Mouse (Mus musculus): ENCODE results near the gene Ank.

Gene Ank

DNA sequence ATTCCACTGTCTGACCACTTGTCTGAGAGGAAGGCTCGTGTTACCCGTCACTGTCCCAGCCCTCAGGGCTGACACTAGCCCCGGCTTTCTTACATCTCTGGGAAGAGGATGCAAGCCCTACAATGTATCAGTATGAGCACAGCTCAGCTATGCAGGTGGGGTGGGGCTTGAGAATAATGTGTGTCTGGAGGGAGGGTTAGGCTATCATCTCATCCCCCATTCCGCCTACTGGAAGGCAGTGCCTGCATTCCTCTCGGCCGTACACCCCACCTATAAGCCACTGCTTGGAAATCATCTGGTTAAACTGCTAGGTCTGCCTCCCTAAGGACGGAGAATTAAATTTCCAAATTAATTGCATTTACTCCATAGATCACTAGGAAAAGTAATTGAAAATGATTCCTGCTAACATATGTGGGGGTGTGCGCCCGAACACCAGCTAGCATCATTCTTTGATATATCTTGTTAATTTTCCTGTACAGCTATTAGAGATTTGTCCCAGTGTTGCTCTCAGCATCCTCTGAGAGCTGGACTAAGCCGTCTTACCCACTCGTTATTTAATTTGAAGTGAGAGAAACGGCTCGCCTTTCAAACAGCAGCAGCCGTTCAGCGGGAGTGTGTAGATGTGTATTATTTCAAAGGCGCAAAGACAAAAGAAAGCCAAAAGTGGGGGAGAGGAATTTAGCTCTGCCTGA is 92.1 kb downstream of the Ank start:
- Histone ChIP-seq H3K4me1 (replicated peaks; ENCODE audit: low read depth, low read length) (peaks cover 5% of the 10 kb centered on the region), H3K27me3 (ENCODE audit: insufficient read depth, low read length) (no peaks in the 10 kb centered on the region), H3K9me3 (ENCODE audit: low read length) (no peaks in the 10 kb centered on the region), H3K4me3 (replicated peaks; ENCODE audit: low read length) (no peak overlapping the region), H3K36me3 (ENCODE audit: insufficient read depth, low read length) (peaks cover 4% of the 10 kb centered on the region; the same call in 1 of the 2 replicates)
- TF ChIP-seq NANOG (IDR thresholded peaks at IDR 0.05; ENCODE audit: borderline replicate concordance, low read length): no peak
- no peak for TF ChIP-seq POU5F1 (IDR thresholded peaks at IDR 0.05; ENCODE audit: borderline replicate concordance, low read length)
- TF ChIP-seq CTCF (conservative IDR thresholded peaks at IDR 0.05; ENCODE audit: low read length): no peak

DNA sequence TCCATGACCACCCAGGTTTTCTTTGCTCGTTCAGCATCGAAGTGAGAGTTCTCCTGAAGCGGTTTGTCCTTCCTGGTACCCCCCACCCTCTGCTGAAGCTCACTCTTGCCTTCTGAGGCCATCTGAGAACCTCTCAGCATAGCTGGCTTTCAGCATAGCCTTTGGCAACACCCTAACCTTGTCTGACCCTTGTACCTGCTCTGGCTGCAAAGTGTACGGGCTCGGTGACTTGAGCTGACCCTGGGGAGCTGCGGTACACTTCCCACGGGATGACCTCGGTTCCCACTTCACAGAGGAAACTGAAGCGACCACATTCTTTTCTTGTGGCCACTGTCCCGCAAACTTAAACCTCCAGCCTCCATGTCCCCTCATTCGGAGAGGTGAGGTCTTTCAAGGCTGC is 93.8 kb downstream of the Ank start:
- Histone ChIP-seq H3K4me1 (replicated peaks; ENCODE audit: low read depth, low read length) (peaks cover 5% of the 10 kb centered on the region), H3K27me3 (ENCODE audit: insufficient read depth, low read length) (no peaks in the 10 kb centered on the region), H3K9me3 (ENCODE audit: low read length) (no peaks in the 10 kb centered on the region), H3K4me3 (replicated peaks; ENCODE audit: low read length) (no peak overlapping the region), H3K36me3 (ENCODE audit: insufficient read depth, low read length) (peaks cover 4% of the 10 kb centered on the region; the same call in 1 of the 2 replicates)
- TF ChIP-seq POU5F1 (IDR thresholded peaks at IDR 0.05; ENCODE audit: borderline replicate concordance, low read length) (no peak), NANOG (IDR thresholded peaks at IDR 0.05; ENCODE audit: borderline replicate concordance, low read length) (no peak), CTCF (conservative IDR thresholded peaks at IDR 0.05; ENCODE audit: low read length) (no peak)

DNA sequence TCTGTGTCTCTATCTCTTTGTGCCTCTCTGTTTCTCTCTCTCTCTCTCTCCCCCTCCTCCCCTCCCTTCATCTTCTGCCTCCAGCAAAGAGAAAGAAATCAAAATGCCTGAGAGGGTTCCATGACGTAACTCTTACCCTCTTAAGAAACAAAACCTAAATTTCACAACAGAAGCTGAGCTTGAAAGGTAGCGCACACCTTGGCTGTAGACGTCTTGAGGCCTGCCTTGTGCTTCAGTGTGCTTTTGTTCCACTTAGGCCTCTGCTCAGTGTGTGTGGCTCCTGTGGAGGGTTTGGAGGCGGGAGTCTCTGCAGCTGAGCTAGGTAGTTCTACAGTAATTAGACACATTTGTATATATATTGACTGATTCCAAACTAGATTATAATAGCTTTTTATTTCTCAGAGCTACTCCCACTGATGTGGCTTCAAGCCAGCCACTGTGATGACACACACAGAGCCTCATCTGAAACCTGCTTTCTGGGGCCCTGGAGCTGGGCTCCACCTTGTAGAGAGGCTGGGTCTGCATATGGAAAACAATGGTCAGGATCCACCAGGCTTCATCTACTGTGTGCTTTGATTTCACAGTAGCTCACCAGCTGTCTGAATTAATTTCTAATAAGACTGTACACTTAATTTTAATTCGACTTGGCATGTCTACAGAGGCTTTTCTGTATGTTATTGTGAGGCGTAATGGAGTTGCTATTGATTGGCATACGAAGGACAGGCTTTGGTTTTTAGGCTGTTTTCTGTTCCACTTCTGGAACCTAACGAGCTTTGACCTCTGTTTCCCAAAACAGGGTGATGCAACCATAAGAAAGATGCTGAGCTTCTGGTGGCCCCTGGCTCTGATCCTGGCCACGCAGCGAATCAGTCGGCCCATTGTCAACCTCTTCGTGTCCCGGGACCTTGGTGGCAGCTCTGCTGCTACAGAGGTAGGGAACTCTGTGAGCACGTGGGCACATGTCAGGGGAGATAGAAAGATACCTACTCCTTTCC is 97.9 kb downstream of the Ank start:
- no peak overlapping the region for H3K4me3 ChIP-seq (replicated peaks; ENCODE audit: low read length)
- peaks cover 4% of the 10 kb centered on the region; the same call in 1 of the 2 replicates for H3K9me3 ChIP-seq (ENCODE audit: low read length)
- TF ChIP-seq NANOG (IDR thresholded peaks at IDR 0.05; ENCODE audit: borderline replicate concordance, low read length) (no peak), POU5F1 (IDR thresholded peaks at IDR 0.05; ENCODE audit: borderline replicate concordance, low read length) (no peak), CTCF (conservative IDR thresholded peaks at IDR 0.05; ENCODE audit: low read length) (no peak)
- H3K36me3 ChIP-seq (ENCODE audit: insufficient read depth, low read length): 0 out of 2 replicates have a peak, but pooled peaks cover 8% of the 10 kb centered on the region
- no peaks in the 10 kb centered on the region for H3K4me1 ChIP-seq (replicated peaks; ENCODE audit: low read depth, low read length)
- H3K27me3 ChIP-seq (ENCODE audit: insufficient read depth, low read length): no peaks in the 10 kb centered on the region

DNA sequence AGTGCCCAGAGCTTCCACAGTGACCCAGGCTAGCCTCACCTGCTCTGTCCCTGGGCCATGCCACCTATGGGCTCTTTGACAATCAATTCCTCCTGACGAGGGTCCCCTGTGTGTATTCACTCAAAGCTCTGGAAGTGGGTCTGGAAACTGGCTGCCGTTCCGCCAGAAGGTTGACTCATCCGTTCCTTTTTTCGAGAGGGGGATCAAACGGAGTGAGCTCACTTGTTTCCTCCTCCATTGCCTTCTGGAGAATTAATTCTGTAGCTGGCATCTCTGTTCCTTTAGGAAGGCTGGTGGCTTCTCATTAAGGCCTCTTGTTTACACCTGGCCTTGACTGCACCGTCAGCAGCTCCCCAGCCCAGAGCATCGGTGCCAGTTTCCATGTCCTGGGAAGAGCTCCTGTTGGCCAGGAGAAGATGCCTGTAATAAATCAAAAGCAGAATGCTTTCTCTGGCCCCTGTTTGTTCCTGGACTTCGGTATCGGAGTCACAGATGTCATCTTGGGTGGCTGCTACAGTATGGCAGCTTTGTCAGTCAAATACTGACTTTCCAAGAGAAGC is 99.2 kb downstream of the Ank start:
- Histone ChIP-seq H3K4me3 (replicated peaks; ENCODE audit: low read length) (no peak overlapping the region), H3K27me3 (ENCODE audit: insufficient read depth, low read length) (no peaks in the 10 kb centered on the region), H3K9me3 (ENCODE audit: low read length) (peaks cover 4% of the 10 kb centered on the region; the same call in 1 of the 2 replicates), H3K4me1 (replicated peaks; ENCODE audit: low read depth, low read length) (0 out of 2 replicates have a peak, but pooled peaks cover 4% of the 10 kb centered on the region), H3K36me3 (ENCODE audit: insufficient read depth, low read length) (0 out of 2 replicates have a peak, but pooled peaks cover 8% of the 10 kb centered on the region)
- TF ChIP-seq CTCF (conservative IDR thresholded peaks at IDR 0.05; ENCODE audit: low read length) (no peak), POU5F1 (IDR thresholded peaks at IDR 0.05; ENCODE audit: borderline replicate concordance, low read length) (no peak), NANOG (IDR thresholded peaks at IDR 0.05; ENCODE audit: borderline replicate concordance, low read length) (no peak)

DNA sequence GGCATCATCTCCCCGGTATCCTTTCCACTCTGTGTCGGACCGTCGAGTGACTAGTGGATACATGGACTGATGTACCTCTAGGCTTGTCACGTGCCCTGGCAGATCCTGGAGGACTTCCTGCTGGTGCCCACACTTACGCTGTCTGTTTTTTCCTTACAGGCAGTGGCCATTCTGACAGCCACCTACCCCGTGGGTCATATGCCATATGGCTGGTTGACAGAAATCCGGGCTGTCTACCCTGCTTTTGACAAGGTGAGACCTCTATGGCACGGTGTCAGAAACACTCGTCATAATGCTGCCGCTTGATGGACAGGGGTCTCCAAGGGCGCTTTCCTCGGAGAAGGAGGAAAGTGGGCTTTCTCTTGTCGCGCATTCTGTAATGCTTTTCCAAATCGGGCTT is 100.9 kb downstream of the Ank start:
- Histone ChIP-seq H3K4me3 (replicated peaks; ENCODE audit: low read length) (no peak overlapping the region), H3K9me3 (ENCODE audit: low read length) (peaks cover 4% of the 10 kb centered on the region; the same call in 1 of the 2 replicates), H3K36me3 (ENCODE audit: insufficient read depth, low read length) (0 out of 2 replicates have a peak, but pooled peaks cover 8% of the 10 kb centered on the region), H3K27me3 (ENCODE audit: insufficient read depth, low read length) (no peaks in the 10 kb centered on the region), H3K4me1 (replicated peaks; ENCODE audit: low read depth, low read length) (0 out of 2 replicates have a peak, but pooled peaks cover 10% of the 10 kb centered on the region)
- TF ChIP-seq POU5F1 (IDR thresholded peaks at IDR 0.05; ENCODE audit: borderline replicate concordance, low read length) (no peak), CTCF (conservative IDR thresholded peaks at IDR 0.05; ENCODE audit: low read length) (no peak), NANOG (IDR thresholded peaks at IDR 0.05; ENCODE audit: borderline replicate concordance, low read length) (no peak)

DNA sequence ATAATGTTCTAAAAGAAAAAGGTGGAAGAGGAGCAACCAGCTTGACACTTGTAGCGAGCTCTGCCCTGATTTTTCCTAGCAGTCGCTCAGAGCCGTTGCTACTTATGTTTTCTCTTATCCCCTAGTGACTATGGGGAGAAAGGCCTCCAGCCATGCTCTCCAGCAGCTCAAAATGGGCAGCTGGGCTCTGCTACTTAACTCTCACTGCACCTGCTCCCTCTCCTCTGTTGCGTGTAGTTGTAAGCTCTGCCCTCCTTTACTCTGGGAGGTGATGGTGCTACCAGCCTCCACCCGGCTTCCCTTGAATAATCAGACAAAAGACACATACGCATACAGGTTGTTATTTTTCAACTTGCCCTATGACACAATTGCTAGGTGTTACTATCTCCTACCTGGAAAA is 101.9 kb downstream of the Ank start:
- H3K4me3 ChIP-seq (replicated peaks; ENCODE audit: low read length): no peak overlapping the region
- TF ChIP-seq POU5F1 (IDR thresholded peaks at IDR 0.05; ENCODE audit: borderline replicate concordance, low read length) (no peak), NANOG (IDR thresholded peaks at IDR 0.05; ENCODE audit: borderline replicate concordance, low read length) (no peak), CTCF (conservative IDR thresholded peaks at IDR 0.05; ENCODE audit: low read length) (no peak)
- peaks cover 4% of the 10 kb centered on the region; the same call in 1 of the 2 replicates for H3K9me3 ChIP-seq (ENCODE audit: low read length)
- no peaks in the 10 kb centered on the region for H3K27me3 ChIP-seq (ENCODE audit: insufficient read depth, low read length)
- peaks cover 13% of the 10 kb centered on the region; the same call in 1 of the 2 replicates for H3K36me3 ChIP-seq (ENCODE audit: insufficient read depth, low read length)
- H3K4me1 ChIP-seq (replicated peaks; ENCODE audit: low read depth, low read length): 0 out of 2 replicates have a peak, but pooled peaks cover 10% of the 10 kb centered on the region

DNA sequence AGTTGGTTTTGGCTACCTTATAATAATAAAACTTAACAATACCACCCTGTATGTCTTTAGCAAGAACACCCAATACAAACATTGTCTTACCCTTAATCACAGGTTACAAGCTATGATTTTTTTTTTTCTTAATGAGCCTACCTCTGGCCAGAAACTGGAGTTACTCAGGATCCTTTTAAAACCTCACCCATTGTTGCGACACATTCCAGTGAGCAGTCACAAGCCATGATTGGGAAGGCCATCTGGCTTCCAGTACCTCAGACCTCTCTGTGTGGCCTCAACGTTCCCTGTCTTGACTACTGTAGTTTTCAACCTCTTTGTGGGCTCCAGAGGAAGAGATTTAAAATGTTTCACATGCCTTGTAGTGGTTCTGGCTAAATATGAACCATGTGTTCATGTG is 103.4 kb downstream of the Ank start:
- Histone ChIP-seq H3K36me3 (ENCODE audit: insufficient read depth, low read length) (peaks cover 13% of the 10 kb centered on the region; the same call in 1 of the 2 replicates), H3K27me3 (ENCODE audit: insufficient read depth, low read length) (no peaks in the 10 kb centered on the region), H3K9me3 (ENCODE audit: low read length) (peaks cover 4% of the 10 kb centered on the region; the same call in 1 of the 2 replicates), H3K4me3 (replicated peaks; ENCODE audit: low read length) (no peak overlapping the region), H3K4me1 (replicated peaks; ENCODE audit: low read depth, low read length) (0 out of 2 replicates have a peak, but pooled peaks cover 10% of the 10 kb centered on the region)
- TF ChIP-seq POU5F1 (IDR thresholded peaks at IDR 0.05; ENCODE audit: borderline replicate concordance, low read length) (no peak), NANOG (IDR thresholded peaks at IDR 0.05; ENCODE audit: borderline replicate concordance, low read length) (no peak), CTCF (conservative IDR thresholded peaks at IDR 0.05; ENCODE audit: low read length) (no peak)

All from E14TG2a.4 (cell line).